Mouse (Mus musculus) midbrain, embryonic 14.5 days (tissue): Measurements from ENCODE around the gene 1520401A03Rik. TPM values are rescaled to one million over a fixed set of nuclear protein-coding genes. Genes with fewer than 3 reads are reported as not detected.

Source experiments
- ATAC-seq: fragments of 200-750 bp; cut with Nextera tagmentation; 2 replicates; pipeline ENCODE4 v1.8.0; 2017; ENCODE audit warnings: moderate number of reproducible peaks, moderate library complexity; ENCODE audit not compliant: low FRiP score, low TSS enrichment
- DNase-seq: peaks from one replicate; pipeline ENCODE4 v3.0.0-alpha.2; 2015
- H3K27ac ChIP-seq: fragments of 300-500 bp; sonication (generic); replicated peaks from 2 replicates; pipeline ENCODE4 v1.5.1; 2014; ENCODE audit warnings: mild to moderate bottlenecking, low read depth, low read length, moderate library complexity
- H3K27me3 ChIP-seq: fragments of 300-500 bp; sonication (generic); 2 replicates; pipeline ENCODE4 v1.6.1; 2014; ENCODE audit warnings: low read length, control low read depth, mixed read lengths; ENCODE audit not compliant: control insufficient read depth, insufficient read depth
- H3K36me3 ChIP-seq: fragments of 300-500 bp; sonication (generic); 2 replicates; pipeline ENCODE4 v1.6.1; 2014; ENCODE audit warnings: low read length, control low read depth; ENCODE audit not compliant: control insufficient read depth, insufficient read depth
- H3K4me1 ChIP-seq: fragments of 300-500 bp; sonication (generic); 2 replicates; pipeline ENCODE4 v1.6.1; 2014; ENCODE audit warnings: mild to moderate bottlenecking, antibody characterized with exemption, low read length, control low read depth; ENCODE audit not compliant: control insufficient read depth, insufficient read depth
- H3K4me2 ChIP-seq: fragments of 300-500 bp; sonication (generic); 2 replicates; pipeline ENCODE4 v1.6.1; 2014; ENCODE audit warnings: mild to moderate bottlenecking, low read length, moderate library complexity
- H3K4me3 ChIP-seq: fragments of 300-500 bp; sonication (generic); replicated peaks from 2 replicates; pipeline ENCODE4 v1.5.1; 2014; ENCODE audit warnings: low read depth, low read length
- H3K9ac ChIP-seq: fragments of 300-500 bp; sonication (generic); replicated peaks from 2 replicates; pipeline ENCODE4 v1.6.1; 2014; ENCODE audit warnings: mild to moderate bottlenecking, low read length, moderate library complexity
- H3K9me3 ChIP-seq: fragments of 300-500 bp; sonication (generic); 2 replicates; pipeline ENCODE4 v1.6.1; 2016; ENCODE audit warnings: low read length, control low read depth, mixed read lengths; ENCODE audit not compliant: control insufficient read depth
- WGBS: fragments of 180-500 bp; shearing (Covaris S2); extraction: QIAGEN DNeasy Blood & Tissue Kit; methylation state at CpG from one replicate; pipeline ENCODE4 v1.1.7; 2014; 5-methylcytosine and 5-hydroxymethylcytosine counted together
- polyA plus RNA-seq: library from polyadenylated mRNA; unstranded; fragments of >200 nt; fragmentation: Nextera tagmentation; extraction: Ambion mirVana; gene quantifications from 2 replicates; pipeline ENCODE4 v1.2.1, GENCODE M21; 2014

Gene 1520401A03Rik
- polyA plus RNA-seq, 1 experiment from 2014 or later: not detected

GRCm38 (mm10) chr17:23682092-23682491, 40.5 kb downstream of the 1520401A03Rik start:
- Histone ChIP-seq H3K27me3 (peaks cover 51% of the 10 kb centered on the region), H3K9me3 (no peaks in the 10 kb centered on the region), H3K36me3 (no peaks in the 10 kb centered on the region), H3K4me2 (no peak overlapping the region), H3K9ac (no peak overlapping the region), H3K4me1 (peaks cover 11% of the 10 kb centered on the region), H3K27ac (no peak overlapping the region), H3K4me3 (no peak overlapping the region)
- 71% methylated on average over 4 of the region's 4 CpGs for WGBS
- DNase-seq (no peak), ATAC-seq (no peak)

GRCm38 (mm10) chr17:23681086-23681485, 41.5 kb downstream of the 1520401A03Rik start:
- no peak overlapping the region for H3K4me3 ChIP-seq
- no peak overlapping the region for H3K27ac ChIP-seq
- H3K4me1 ChIP-seq: peaks cover 21% of the 10 kb centered on the region
- no peak overlapping the region for H3K4me2 ChIP-seq
- H3K36me3 ChIP-seq: no peaks in the 10 kb centered on the region
- H3K9ac ChIP-seq: no peak overlapping the region
- peaks cover 59% of the 10 kb centered on the region for H3K27me3 ChIP-seq
- no peak for ATAC-seq
- no peak for DNase-seq
- H3K9me3 ChIP-seq: no peaks in the 10 kb centered on the region
- 80% methylated on average over 10 of the region's 10 CpGs for WGBS

- Histone ChIP-seq H3K27ac (no peak overlapping the region), H3K4me1 (peaks cover 21% of the 10 kb centered on the region), H3K4me2 (no peak overlapping the region), H3K9me3 (no peaks in the 10 kb centered on the region), H3K27me3 (peaks cover 67% of the 10 kb centered on the region), H3K4me3 (no peak overlapping the region), H3K9ac (no peak overlapping the region), H3K36me3 (no peaks in the 10 kb centered on the region)
- no peak for ATAC-seq
- 79% methylated on average over 9 of the region's 9 CpGs for WGBS
- no peak for DNase-seq
Measured at GRCm38 (mm10) chr17:23680336-23680735, 42.2 kb downstream of the 1520401A03Rik start.

- 2% methylated on average over 38 of the region's 38 CpGs for WGBS
Measured at GRCm38 (mm10) chr17:23679127-23679835, 43.3 kb downstream of the 1520401A03Rik start, which contains the start of gene Cldn6. TSS of gene Cldn6 (plus strand) at chr17:23679249.

GRCm38 (mm10) chr17:23677236-23677679, 45.3 kb downstream of the 1520401A03Rik start, which contains the start of gene Tnfrsf12a:
TSS of gene Tnfrsf12a (minus strand) at chr17:23677468.
- WGBS: under 1% methylated on average over 34 of the region's 34 CpGs
- ATAC-seq (peak; percentile 25; the same call in 1 of the 2 replicates), DNase-seq (peak; percentile 89)
- Histone ChIP-seq H3K9ac (peak within 1 kb of the TSS; percentile 39), H3K27ac (no peak within 1 kb of the TSS), H3K27me3 (peaks cover 54% of the 10 kb centered on the region), H3K4me2 (peak within 1 kb of the TSS; percentile 89), H3K4me3 (peak within 1 kb of the TSS; percentile 45), H3K36me3 (no peaks in the 10 kb centered on the region), H3K9me3 (no peaks in the 10 kb centered on the region), H3K4me1 (peaks cover 32% of the 10 kb centered on the region)

More at GRCm38 (mm10) chr17:23679127-23679835, 43.3 kb downstream of the 1520401A03Rik start, which contains the start of gene Cldn6:
- Histone ChIP-seq H3K27me3 (peaks cover 70% of the 10 kb centered on the region), H3K9ac (no peak within 1 kb of the TSS), H3K9me3 (no peaks in the 10 kb centered on the region), H3K27ac (no peak within 1 kb of the TSS), H3K4me2 (peak within 1 kb of the TSS; percentile 34), H3K4me3 (0 out of 2 replicates have a peak within 1 kb of the TSS, but pooled peaks have one; percentile 5), H3K4me1 (peaks cover 26% of the 10 kb centered on the region), H3K36me3 (no peaks in the 10 kb centered on the region)
- DNase-seq: no peak
- ATAC-seq: no peak

GRCm38 (mm10) chr17:23676473-23677031, 46.0 kb downstream of the 1520401A03Rik start:
- DNase-seq (peak; percentile 38), ATAC-seq (no peak)
- Histone ChIP-seq H3K27me3 (peaks cover 53% of the 10 kb centered on the region), H3K36me3 (no peaks in the 10 kb centered on the region), H3K4me1 (peaks cover 32% of the 10 kb centered on the region), H3K9ac (peak overlapping the region; percentile 39), H3K4me3 (peak overlapping the region; percentile 45), H3K4me2 (peak overlapping the region; percentile 89), H3K27ac (no peak overlapping the region), H3K9me3 (no peaks in the 10 kb centered on the region)
- WGBS: 1% methylated on average over 37 of the region's 37 CpGs

- H3K9me3 ChIP-seq: no peaks in the 10 kb centered on the region
- 13% methylated on average over 15 of the region's 15 CpGs for WGBS
Measured at GRCm38 (mm10) chr17:23675564-23676281, 46.9 kb downstream of the 1520401A03Rik start.

GRCm38 (mm10) chr17:23675127-23675526, 47.5 kb downstream of the 1520401A03Rik start:
- 47% methylated on average over 5 of the region's 5 CpGs for WGBS
- Histone ChIP-seq H3K4me3 (no peak overlapping the region), H3K27me3 (peaks cover 39% of the 10 kb centered on the region), H3K36me3 (peaks cover 4% of the 10 kb centered on the region; the same call in 1 of the 2 replicates), H3K4me2 (peak overlapping the region; percentile 79), H3K27ac (no peak overlapping the region), H3K9ac (no peak overlapping the region), H3K4me1 (peaks cover 32% of the 10 kb centered on the region), H3K9me3 (no peaks in the 10 kb centered on the region)
- ATAC-seq (no peak), DNase-seq (no peak)

More at GRCm38 (mm10) chr17:23675564-23676281, 46.9 kb downstream of the 1520401A03Rik start:
- H3K27me3 ChIP-seq: peaks cover 45% of the 10 kb centered on the region
- DNase-seq: no peak
- H3K4me1 ChIP-seq: peaks cover 32% of the 10 kb centered on the region
- H3K27ac ChIP-seq: no peak overlapping the region
- peak overlapping the region; percentile 89 for H3K4me2 ChIP-seq
- 0 out of 2 replicates have a peak overlapping the region, but pooled peaks have one; percentile 45 for H3K4me3 ChIP-seq
- H3K36me3 ChIP-seq: no peaks in the 10 kb centered on the region
- H3K9ac ChIP-seq: no peak overlapping the region
- ATAC-seq: no peak
